Mouse (Mus musculus) erythroblast, embryonic 14.5 days (primary cell): ENCODE results near the gene Gbx2.

Source experiments
- GATA1 ChIP-seq: IDR thresholded peaks from 2 replicates; pipeline ENCODE4 v1.6.1; 2012; ENCODE audit warnings: low read length, inconsistent platforms, mixed read lengths
- TAL1 ChIP-seq: IDR thresholded peaks from 3 replicates; pipeline ENCODE4 v1.6.1; 2012; ENCODE audit warnings: low read length, inconsistent platforms, mixed read lengths

GRCm38 (mm10) chr1:89938884-89939595 lies 8.1 kb upstream of the Gbx2 start:
- TF ChIP-seq TAL1 = no peak
- TF ChIP-seq GATA1 = no peak
